Mouse (Mus musculus) heart, embryonic 16.5 days (tissue): ENCODE measurements around the gene Anapc2. TPM values are rescaled to one million over a fixed set of nuclear protein-coding genes. Genes with fewer than 3 reads are reported as not detected.

Source experiments
- ATAC-seq: fragments of 200-750 bp; cut with Nextera tagmentation; replicated peaks from 2 replicates; pipeline ENCODE4 v1.8.0; 2017; ENCODE audit warnings: moderate number of reproducible peaks; ENCODE audit not compliant: insufficient read depth, low FRiP score; ENCODE audit errors: extremely low read depth
- H3K27ac ChIP-seq: fragments of 300-500 bp; sonication (generic); 2 replicates; pipeline ENCODE4 v1.5.1; 2014; ENCODE audit warnings: mild to moderate bottlenecking, low read length, control low read depth, moderate library complexity
- H3K27me3 ChIP-seq: fragments of 300-500 bp; sonication (generic); 2 replicates; pipeline ENCODE4 v1.6.1; 2014; ENCODE audit warnings: low read length, mixed read lengths; ENCODE audit not compliant: control insufficient read depth, insufficient read depth
- H3K36me3 ChIP-seq: fragments of 300-500 bp; sonication (generic); 2 replicates; pipeline ENCODE4 v1.6.1; 2014; ENCODE audit not compliant: control insufficient read depth, insufficient read depth
- H3K4me1 ChIP-seq: fragments of 300-500 bp; sonication (generic); 2 replicates; pipeline ENCODE4 v1.6.1; 2014; ENCODE audit warnings: low read length, mixed read lengths; ENCODE audit not compliant: control insufficient read depth, insufficient read depth
- H3K4me2 ChIP-seq: fragments of 300-500 bp; sonication (generic); 2 replicates; pipeline ENCODE4 v1.6.1; 2014; ENCODE audit warnings: low read depth, mild to moderate bottlenecking, control low read depth, low read length
- H3K4me3 ChIP-seq: fragments of 300-500 bp; sonication (generic); 2 replicates; pipeline ENCODE4 v1.5.1; 2014; ENCODE audit warnings: mild to moderate bottlenecking, control low read depth, low read length
- H3K9ac ChIP-seq: fragments of 300-500 bp; sonication (generic); 2 replicates; pipeline ENCODE4 v1.6.1; 2014; ENCODE audit warnings: low read length, control low read depth
- H3K9me3 ChIP-seq: fragments of 300-500 bp; sonication (generic); replicated peaks from 2 replicates; pipeline ENCODE4 v1.6.1; 2016; ENCODE audit warnings: low read length; ENCODE audit not compliant: control insufficient read depth
- WGBS: fragments of 180-500 bp; shearing (Covaris S2); extraction: QIAGEN DNeasy Blood & Tissue Kit; methylation state at CpG from one replicate; pipeline ENCODE4 v1.1.7; 2014; 5-methylcytosine and 5-hydroxymethylcytosine counted together
- polyA plus RNA-seq: library from polyadenylated mRNA; unstranded; fragments of >200 nt; fragmentation: Nextera tagmentation; extraction: Ambion mirVana; gene quantifications from 2 replicates; pipeline ENCODE4 v1.2.1, GENCODE M21; 2015

Gene Anapc2
- polyA plus RNA-seq, 1 experiment from 2014 or later = 80.5 TPM

DNA sequence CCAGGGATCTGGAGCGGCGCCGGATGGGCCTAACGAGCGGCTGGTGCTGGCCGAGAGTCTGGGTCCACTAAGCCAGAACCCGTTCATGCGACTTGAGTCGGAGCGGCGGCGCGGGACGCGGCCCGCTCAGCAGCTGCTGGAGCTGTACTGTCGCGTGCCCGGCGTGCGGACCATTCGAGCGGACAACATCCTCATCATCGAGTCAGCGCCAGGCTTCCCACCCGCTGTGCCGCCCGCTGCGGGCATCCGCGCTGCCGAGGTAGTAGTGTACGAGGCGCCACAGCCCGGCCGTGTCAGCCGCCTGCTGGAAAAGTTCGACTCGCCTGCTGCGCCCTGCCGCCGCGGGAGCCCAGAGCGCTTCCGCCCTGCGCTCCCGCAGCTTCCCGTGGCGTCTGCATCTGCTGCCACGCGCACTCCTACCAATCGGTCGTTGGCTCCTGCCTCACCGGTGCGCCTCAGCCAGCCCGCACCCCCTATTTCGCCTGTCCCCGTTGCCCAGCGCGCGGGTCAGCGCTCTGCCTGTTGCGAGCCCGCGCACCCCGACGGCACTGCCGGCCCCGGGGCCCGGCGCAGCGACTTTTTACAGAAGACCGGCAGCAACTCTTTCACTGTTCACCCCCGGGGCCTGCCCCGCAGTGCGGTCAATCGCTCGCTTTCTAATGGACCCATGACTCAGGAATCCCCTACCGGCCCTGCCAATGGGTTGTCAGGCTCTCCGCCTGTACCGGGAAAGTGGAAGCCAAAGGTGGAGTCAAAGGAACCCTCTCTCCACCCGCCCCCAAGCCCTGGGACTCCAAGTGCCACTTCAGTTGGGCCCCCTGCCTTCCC lies 9.3 kb upstream of the Anapc2 start:
- WGBS = under 1% methylated on average over 78 of the region's 82 CpGs
- H3K27ac ChIP-seq = no peak overlapping the region
- H3K4me2 ChIP-seq = peak overlapping the region; percentile 94
- ATAC-seq = peak; percentile 8; the same call in 1 of the 2 replicates
- no peaks in the 10 kb centered on the region for H3K36me3 ChIP-seq
- H3K4me3 ChIP-seq = peak overlapping the region; percentile 86
- peak overlapping the region; percentile 78 for H3K9ac ChIP-seq
- no peaks in the 10 kb centered on the region for H3K9me3 ChIP-seq
- peaks cover 34% of the 10 kb centered on the region for H3K4me1 ChIP-seq
- H3K27me3 ChIP-seq = peaks cover 8% of the 10 kb centered on the region

DNA sequence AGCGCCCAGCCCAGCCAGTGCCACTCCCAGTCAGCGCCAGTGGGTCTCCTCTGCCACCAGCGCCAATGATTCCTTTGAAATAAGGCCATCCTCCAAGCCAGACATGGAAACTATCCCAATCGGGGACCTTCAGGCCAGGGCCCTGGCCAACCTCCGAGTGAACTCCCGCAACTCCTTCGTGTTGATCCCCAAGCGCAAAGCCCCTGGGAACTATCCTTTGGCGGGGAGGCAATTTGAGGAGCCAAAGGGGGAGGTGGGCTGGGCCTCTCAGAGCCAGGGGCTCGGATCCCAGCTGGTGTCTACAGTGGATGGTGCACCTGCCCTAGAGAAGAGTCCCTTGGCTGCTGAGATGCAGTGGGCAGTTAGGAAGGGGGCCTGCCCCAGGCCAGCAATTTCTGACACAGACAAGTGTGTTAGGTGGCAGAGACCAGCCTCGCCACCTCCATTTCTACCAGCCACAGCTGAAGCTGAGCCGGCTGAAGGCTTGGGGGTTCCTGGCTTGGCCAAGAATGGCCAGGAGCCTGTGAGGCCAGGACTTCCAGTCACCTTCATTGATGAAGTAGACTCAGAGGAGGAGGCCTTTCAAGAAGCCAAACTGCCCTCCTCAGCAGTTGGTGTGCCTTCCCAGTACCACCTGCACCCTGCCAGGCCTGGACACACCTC lies 8.5 kb upstream of the Anapc2 start:
- whole genome bisulfite sequencing = 25% methylated on average over 12 of the region's 12 CpGs
- peak overlapping the region; percentile 94 for H3K4me2 ChIP-seq
- H3K27ac ChIP-seq = no peak overlapping the region
- peaks cover 34% of the 10 kb centered on the region for H3K4me1 ChIP-seq
- H3K36me3 ChIP-seq = no peaks in the 10 kb centered on the region
- H3K9ac ChIP-seq = peak overlapping the region; percentile 78
- peak overlapping the region; percentile 86 for H3K4me3 ChIP-seq
- ATAC-seq = no peak
- H3K9me3 ChIP-seq = no peaks in the 10 kb centered on the region
- H3K27me3 ChIP-seq = peaks cover 8% of the 10 kb centered on the region

DNA sequence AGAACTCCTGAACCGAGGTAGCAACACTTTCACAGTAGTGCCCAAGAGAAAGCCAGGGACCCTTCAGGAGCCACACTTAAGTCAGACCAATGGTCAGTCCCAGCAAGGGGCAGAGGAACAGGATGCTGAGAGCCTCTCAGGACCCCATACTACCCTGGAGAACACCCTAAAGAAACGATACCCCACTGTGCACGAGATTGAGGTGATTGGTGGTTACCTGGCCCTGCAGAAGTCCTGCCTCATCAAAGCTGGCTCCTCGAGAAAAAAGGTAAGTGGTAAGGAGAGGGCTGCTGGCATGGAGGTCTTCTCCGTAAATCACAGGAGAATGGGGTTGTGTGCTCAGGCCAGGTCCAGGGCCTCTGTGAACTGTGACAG lies 8.0 kb upstream of the Anapc2 start:
- H3K4me3 ChIP-seq = no peak overlapping the region
- no peak for ATAC-seq
- 66% methylated on average over 5 of the region's 5 CpGs for WGBS

DNA sequence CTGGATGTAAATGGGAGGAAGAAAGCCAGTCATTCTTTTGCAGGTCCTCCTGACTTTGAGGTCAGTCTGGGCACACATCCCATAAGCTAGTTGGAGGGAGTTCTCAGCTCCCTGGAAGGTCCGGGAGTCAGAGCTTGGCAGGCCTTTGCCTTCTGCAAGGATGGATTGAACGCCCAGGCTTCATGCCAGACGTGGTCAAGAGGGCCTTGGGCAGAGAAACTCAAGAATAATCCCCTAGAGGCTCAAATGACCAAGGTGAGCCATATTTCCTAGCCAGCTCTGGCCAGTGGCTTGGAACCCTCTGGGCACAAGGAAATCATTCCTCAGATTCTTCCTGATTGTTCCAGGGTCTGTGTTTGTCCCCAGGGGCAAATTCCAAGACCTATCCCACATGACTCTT lies 7.4 kb upstream of the Anapc2 start:
- Histone ChIP-seq H3K4me2 (no peak overlapping the region), H3K27ac (no peak overlapping the region), H3K9ac (no peak overlapping the region), H3K4me3 (no peak overlapping the region), H3K27me3 (peaks cover 8% of the 10 kb centered on the region), H3K36me3 (0 out of 2 replicates have a peak, but pooled peaks cover 4% of the 10 kb centered on the region), H3K4me1 (peaks cover 34% of the 10 kb centered on the region), H3K9me3 (no peaks in the 10 kb centered on the region)
- ATAC-seq = no peak
- 59% methylated on average over 3 of the region's 3 CpGs for WGBS

More for the DNA sequence above, 8.0 kb upstream of the Anapc2 start:
- H3K36me3 ChIP-seq = no peaks in the 10 kb centered on the region
- H3K9ac ChIP-seq = no peak overlapping the region
- peaks cover 8% of the 10 kb centered on the region for H3K27me3 ChIP-seq
- H3K4me2 ChIP-seq = no peak overlapping the region
- peaks cover 34% of the 10 kb centered on the region for H3K4me1 ChIP-seq
- no peak overlapping the region for H3K27ac ChIP-seq
- no peaks in the 10 kb centered on the region for H3K9me3 ChIP-seq

DNA sequence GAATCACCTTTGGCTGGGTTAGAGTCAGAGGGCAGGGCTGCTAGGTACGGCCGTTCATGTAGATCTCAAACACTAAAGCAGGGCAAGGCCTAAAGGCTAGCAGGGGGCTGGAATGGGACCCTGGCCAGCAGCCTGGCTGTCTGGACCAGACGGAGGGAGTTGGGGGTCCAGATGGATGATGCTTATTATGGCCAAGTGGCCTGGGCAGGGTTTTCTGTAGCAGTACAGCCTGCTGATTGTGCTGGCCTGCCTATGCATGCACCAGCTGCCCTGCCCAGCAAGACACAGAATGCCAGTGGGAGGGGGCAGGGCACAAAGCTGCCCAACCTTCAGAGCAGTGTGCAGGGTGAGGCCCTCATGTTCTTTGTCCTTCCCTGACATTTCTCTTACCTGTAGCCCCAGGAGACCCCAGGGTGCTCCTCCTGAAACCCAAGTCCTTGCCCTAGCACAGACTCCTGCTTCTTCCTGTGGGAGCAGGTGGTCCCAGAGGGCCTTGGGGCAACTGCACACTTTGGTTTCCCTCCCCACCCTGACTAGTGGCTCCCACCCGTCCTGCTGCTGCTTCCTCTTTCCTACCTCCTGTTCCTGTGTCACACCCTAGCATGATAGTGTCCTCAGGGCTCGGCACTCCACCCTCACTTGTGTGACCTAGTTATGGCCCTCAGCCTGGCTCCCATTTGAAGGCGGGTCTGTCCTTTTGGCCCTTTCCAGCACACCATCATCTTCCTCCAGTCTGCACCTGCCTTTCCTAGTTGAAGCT lies 6.2 kb upstream of the Anapc2 start:
- WGBS = 51% methylated on average over 6 of the region's 6 CpGs
- H3K4me1 ChIP-seq = peaks cover 37% of the 10 kb centered on the region
- peaks cover 11% of the 10 kb centered on the region; the same call in 1 of the 2 replicates for H3K36me3 ChIP-seq
- H3K4me2 ChIP-seq = peak overlapping the region; percentile 17; the same call in 1 of the 2 replicates
- ATAC-seq = no peak
- H3K4me3 ChIP-seq = no peak overlapping the region
- H3K27ac ChIP-seq = no peak overlapping the region
- H3K9me3 ChIP-seq = no peaks in the 10 kb centered on the region
- peaks cover 8% of the 10 kb centered on the region for H3K27me3 ChIP-seq
- H3K9ac ChIP-seq = peak overlapping the region; percentile 45; the same call in 1 of the 2 replicates

DNA sequence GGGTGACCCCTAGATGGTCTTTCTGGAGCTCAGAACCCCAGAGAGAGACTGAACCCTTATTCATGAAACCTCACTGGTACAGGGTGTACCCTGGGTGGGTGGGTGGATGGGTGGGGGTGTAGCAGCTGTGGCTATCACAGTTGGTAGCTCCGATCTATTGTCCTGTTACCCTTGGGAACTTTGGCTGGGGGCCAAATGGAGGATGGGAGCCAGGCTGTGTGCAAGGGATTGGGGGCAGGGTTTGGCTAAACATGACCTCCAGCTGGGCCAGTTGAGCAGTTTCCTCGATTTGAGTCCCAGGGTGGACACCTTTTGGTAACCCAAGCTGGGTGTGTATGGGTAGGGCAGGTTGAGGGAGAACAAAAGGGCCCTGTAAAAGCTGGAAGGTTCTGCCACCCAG lies 5.6 kb upstream of the Anapc2 start:
- Histone ChIP-seq H3K36me3 (peaks cover 11% of the 10 kb centered on the region; the same call in 1 of the 2 replicates), H3K4me2 (0 out of 2 replicates have a peak overlapping the region, but pooled peaks have one; percentile 13), H3K27ac (no peak overlapping the region), H3K9me3 (no peaks in the 10 kb centered on the region), H3K4me3 (no peak overlapping the region), H3K27me3 (peaks cover 8% of the 10 kb centered on the region), H3K9ac (no peak overlapping the region), H3K4me1 (peaks cover 43% of the 10 kb centered on the region)
- 36% methylated on average over 2 of the region's 2 CpGs for WGBS
- ATAC-seq = no peak

DNA sequence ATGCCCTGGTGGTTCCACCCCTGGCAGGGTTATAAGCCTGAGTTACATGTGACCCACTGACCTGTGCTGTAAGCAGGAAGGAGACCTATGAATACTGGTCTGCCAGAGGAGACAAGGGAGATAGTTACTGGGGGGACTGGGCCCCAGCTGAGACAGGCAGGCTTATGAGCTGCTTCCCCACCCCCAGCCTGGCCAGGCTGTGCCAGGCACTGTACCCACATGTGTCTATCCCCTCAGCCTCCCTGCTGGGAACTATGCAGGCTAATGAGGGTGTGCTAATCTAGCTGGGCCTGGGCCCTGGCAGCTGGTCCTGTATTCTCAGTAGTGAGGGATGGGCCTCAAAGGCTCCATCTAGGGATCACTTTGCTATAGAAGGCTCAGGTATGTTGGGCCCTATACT lies 5.0 kb upstream of the Anapc2 start:
- Histone ChIP-seq H3K9me3 (no peaks in the 10 kb centered on the region), H3K27me3 (peaks cover 8% of the 10 kb centered on the region), H3K27ac (no peak overlapping the region), H3K9ac (no peak overlapping the region), H3K4me2 (no peak overlapping the region), H3K4me1 (peaks cover 43% of the 10 kb centered on the region), H3K4me3 (no peak overlapping the region), H3K36me3 (peaks cover 11% of the 10 kb centered on the region; the same call in 1 of the 2 replicates)
- ATAC-seq = no peak

DNA sequence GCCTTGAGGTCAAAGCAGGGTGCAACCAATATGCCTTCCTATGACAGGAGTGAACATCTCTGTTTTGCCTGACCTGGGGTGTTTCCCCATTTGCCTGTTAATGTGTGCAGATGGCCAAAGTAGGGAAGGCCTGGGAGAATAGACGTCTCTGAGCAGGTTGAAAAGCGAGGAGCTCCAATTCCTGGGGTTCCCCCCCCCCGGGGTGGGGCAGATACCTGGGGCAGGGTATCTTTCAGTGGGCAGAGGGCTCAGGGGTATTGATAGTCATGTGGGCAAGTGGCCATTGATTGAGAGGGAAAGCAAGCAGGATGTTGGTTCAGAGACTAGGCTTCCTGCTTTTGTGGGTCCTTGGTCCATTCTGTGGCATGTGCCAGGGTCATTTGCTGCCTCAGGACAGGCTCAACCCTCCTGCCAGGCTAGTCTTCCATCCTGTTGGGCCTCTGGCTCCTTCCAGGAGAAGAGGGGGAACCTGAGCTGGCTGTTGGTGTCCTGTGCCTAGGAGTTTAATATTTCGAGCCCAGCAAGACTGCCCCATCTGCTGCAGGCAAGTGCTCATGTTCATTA lies 4.5 kb upstream of the Anapc2 start:
- H3K4me1 ChIP-seq = peaks cover 43% of the 10 kb centered on the region
- H3K36me3 ChIP-seq = peaks cover 11% of the 10 kb centered on the region; the same call in 1 of the 2 replicates
- H3K9me3 ChIP-seq = no peaks in the 10 kb centered on the region
- no peak overlapping the region for H3K4me3 ChIP-seq
- H3K9ac ChIP-seq = no peak overlapping the region
- H3K4me2 ChIP-seq = no peak overlapping the region
- H3K27me3 ChIP-seq = peaks cover 8% of the 10 kb centered on the region
- no peak overlapping the region for H3K27ac ChIP-seq
- 67% methylated on average over 4 of the region's 4 CpGs for WGBS
- ATAC-seq = no peak
